Mouse (Mus musculus): ENCODE data around the gene F2. TPM values are rescaled to one million over a fixed set of nuclear protein-coding genes. Genes with fewer than 3 reads are reported as not detected.

Gene F2
- polyA plus RNA-seq, 1 experiment from 2014 or later = 0.14 TPM

GRCm38 (mm10) chr2:91651458-91652258, 15.4 kb upstream of the F2 start:
- peaks cover 13% of the 10 kb centered on the region for H3K4me1 ChIP-seq (ENCODE audit: control insufficient read depth, insufficient read depth, low read length)
- 87% methylated on average over 14 of the region's 14 CpGs for WGBS
- DNase-seq (ENCODE audit: low spot score) = no peak
- no peak for ATAC-seq
- no peak overlapping the region for H3K4me3 ChIP-seq (ENCODE audit: low read depth, low read length)
- no peaks in the 10 kb centered on the region for H3K27me3 ChIP-seq (replicated peaks; ENCODE audit: control insufficient read depth, insufficient read depth, low read length)
- no peak overlapping the region for H3K27ac ChIP-seq (ENCODE audit: low read depth, low read length)
- no peak overlapping the region for H3K4me2 ChIP-seq (ENCODE audit: low read length)
- H3K9me3 ChIP-seq (replicated peaks; ENCODE audit: control insufficient read depth, low read length) = no peaks in the 10 kb centered on the region
- H3K9ac ChIP-seq (ENCODE audit: low read length) = no peak overlapping the region
- peaks cover 48% of the 10 kb centered on the region for H3K36me3 ChIP-seq (ENCODE audit: control insufficient read depth, insufficient read depth, low read length)

GRCm38 (mm10) chr2:91650360-91650995, 14.3 kb upstream of the F2 start:
- ATAC-seq (peak; percentile 45), DNase-seq (ENCODE audit: low spot score) (no peak)
- peak overlapping the region; percentile 100 for H3K4me2 ChIP-seq (ENCODE audit: low read length)
- H3K27me3 ChIP-seq (replicated peaks; ENCODE audit: control insufficient read depth, insufficient read depth, low read length) = no peaks in the 10 kb centered on the region
- peak overlapping the region; percentile 80 for H3K9ac ChIP-seq (ENCODE audit: low read length)
- peaks cover 48% of the 10 kb centered on the region for H3K36me3 ChIP-seq (ENCODE audit: control insufficient read depth, insufficient read depth, low read length)
- peak overlapping the region; percentile 90 for H3K4me3 ChIP-seq (ENCODE audit: low read depth, low read length)
- WGBS = 20% methylated on average over 16 of the region's 16 CpGs
- peaks cover 13% of the 10 kb centered on the region for H3K4me1 ChIP-seq (ENCODE audit: control insufficient read depth, insufficient read depth, low read length)
- peak overlapping the region; percentile 66 for H3K27ac ChIP-seq (ENCODE audit: low read depth, low read length)
- H3K9me3 ChIP-seq (replicated peaks; ENCODE audit: control insufficient read depth, low read length) = no peaks in the 10 kb centered on the region

DNA sequence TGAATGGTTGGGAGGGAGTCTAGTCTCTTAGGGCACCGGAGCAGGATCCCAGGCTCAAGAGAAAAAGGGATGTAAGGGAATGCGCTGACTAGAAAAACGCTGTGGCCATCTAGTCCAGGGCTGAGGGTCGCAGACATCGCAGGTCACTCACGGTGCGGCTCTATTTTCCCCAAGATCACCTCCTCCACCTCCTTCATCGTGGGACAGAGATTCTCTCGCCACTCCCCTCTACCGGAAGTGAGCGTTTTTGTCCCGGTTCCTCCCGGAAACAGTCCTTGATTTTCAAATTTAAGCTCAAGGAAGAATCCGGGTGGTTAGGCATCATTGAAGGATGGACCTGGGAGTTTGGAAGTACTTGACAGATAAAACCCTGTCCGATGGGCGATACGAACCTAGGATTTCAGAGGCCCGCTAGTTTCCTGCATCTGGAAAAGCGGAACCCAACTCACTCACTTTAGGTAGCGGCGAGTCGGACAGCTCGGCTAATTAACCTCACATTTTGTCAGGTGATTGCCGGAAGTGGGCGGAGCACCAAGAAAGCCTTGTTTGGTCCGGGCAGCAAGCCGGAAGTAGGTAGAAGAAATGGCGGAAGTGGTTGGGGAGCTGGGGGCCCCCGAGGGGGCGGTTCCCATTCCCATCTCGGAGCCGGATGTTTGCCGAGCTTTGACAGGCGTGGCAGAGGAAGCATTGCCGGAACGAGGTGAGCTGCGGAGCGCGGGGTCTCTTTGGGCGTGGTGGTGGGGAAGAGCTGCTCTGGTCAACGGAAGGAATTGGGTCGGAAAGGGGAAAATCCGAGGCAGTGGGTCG, 13.5 kb upstream of the F2 start, which contains the start of the genes Zfp408 and Arhgap1:
TSS of gene Zfp408 (minus strand) at position 239 of the 807 bp plus-strand sequence.
TSS of gene Arhgap1 (plus strand) at position 308 of the 807 bp plus-strand sequence.
- Histone ChIP-seq H3K4me3 (ENCODE audit: low read depth, low read length) (peak within 1 kb of the TSS; percentile 90), H3K9ac (ENCODE audit: low read length) (peak within 1 kb of the TSS; percentile 94), H3K36me3 (ENCODE audit: control insufficient read depth, insufficient read depth, low read length) (peaks cover 48% of the 10 kb centered on the region), H3K27ac (ENCODE audit: low read depth, low read length) (peak within 1 kb of the TSS; percentile 79), H3K9me3 (replicated peaks; ENCODE audit: control insufficient read depth, low read length) (no peaks in the 10 kb centered on the region), H3K4me1 (ENCODE audit: control insufficient read depth, insufficient read depth, low read length) (peaks cover 13% of the 10 kb centered on the region), H3K4me2 (ENCODE audit: low read length) (peak within 1 kb of the TSS; percentile 100), H3K27me3 (replicated peaks; ENCODE audit: control insufficient read depth, insufficient read depth, low read length) (no peaks in the 10 kb centered on the region)
- WGBS = under 1% methylated on average over 44 of the region's 44 CpGs
- peak; percentile 99 for DNase-seq (ENCODE audit: low spot score)
- peak; percentile 98 for ATAC-seq

DNA sequence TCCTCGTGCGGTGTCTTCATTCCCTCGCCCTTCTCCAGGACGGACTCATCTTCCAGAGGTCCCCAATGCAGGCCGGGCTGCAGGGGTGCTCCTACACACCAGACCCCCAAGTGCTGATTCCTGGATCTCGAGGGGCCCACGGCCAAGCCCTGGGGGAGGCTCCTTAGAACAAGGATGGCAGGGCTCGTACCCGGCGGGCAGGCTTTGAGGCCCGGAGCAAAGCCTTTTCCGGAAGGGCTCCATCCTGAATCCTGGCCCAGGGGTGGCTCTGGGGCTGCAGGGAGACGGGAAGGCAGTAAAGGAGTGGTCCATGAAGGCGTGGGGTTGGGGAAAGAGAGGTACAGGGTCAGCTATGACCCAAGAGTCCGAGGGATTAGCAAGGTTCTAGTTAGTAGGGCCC, 12.9 kb upstream of the F2 start:
- Histone ChIP-seq H3K9me3 (replicated peaks; ENCODE audit: control insufficient read depth, low read length) (no peaks in the 10 kb centered on the region), H3K4me3 (ENCODE audit: low read depth, low read length) (peak overlapping the region; percentile 90), H3K27ac (ENCODE audit: low read depth, low read length) (peak overlapping the region; percentile 79; the same call in 1 of the 2 replicates), H3K27me3 (replicated peaks; ENCODE audit: control insufficient read depth, insufficient read depth, low read length) (no peaks in the 10 kb centered on the region), H3K4me2 (ENCODE audit: low read length) (peak overlapping the region; percentile 100), H3K9ac (ENCODE audit: low read length) (peak overlapping the region; percentile 94), H3K4me1 (ENCODE audit: control insufficient read depth, insufficient read depth, low read length) (peaks cover 13% of the 10 kb centered on the region), H3K36me3 (ENCODE audit: control insufficient read depth, insufficient read depth, low read length) (peaks cover 48% of the 10 kb centered on the region)
- DNase-seq (ENCODE audit: low spot score) (no peak), ATAC-seq (no peak)
- 5% methylated on average over 15 of the region's 15 CpGs for WGBS

- Histone ChIP-seq H3K4me2 (ENCODE audit: low read length) (no peak overlapping the region), H3K9ac (ENCODE audit: low read length) (no peak overlapping the region), H3K36me3 (ENCODE audit: control insufficient read depth, insufficient read depth, low read length) (peaks cover 50% of the 10 kb centered on the region), H3K27ac (ENCODE audit: low read depth, low read length) (no peak overlapping the region), H3K9me3 (replicated peaks; ENCODE audit: control insufficient read depth, low read length) (no peaks in the 10 kb centered on the region), H3K4me3 (ENCODE audit: low read depth, low read length) (no peak overlapping the region), H3K4me1 (ENCODE audit: control insufficient read depth, insufficient read depth, low read length) (peaks cover 13% of the 10 kb centered on the region), H3K27me3 (replicated peaks; ENCODE audit: control insufficient read depth, insufficient read depth, low read length) (no peaks in the 10 kb centered on the region)
- WGBS = 32% methylated on average over 1 of the region's 1 CpGs
- DNase-seq (ENCODE audit: low spot score) (peak; percentile 79), ATAC-seq (no peak)
Observed at GRCm38 (mm10) chr2:91646733-91647132, 10.5 kb upstream of the F2 start.

- Histone ChIP-seq H3K36me3 (ENCODE audit: control insufficient read depth, insufficient read depth, low read length) (peaks cover 49% of the 10 kb centered on the region), H3K27me3 (replicated peaks; ENCODE audit: control insufficient read depth, insufficient read depth, low read length) (no peaks in the 10 kb centered on the region), H3K9me3 (replicated peaks; ENCODE audit: control insufficient read depth, low read length) (no peaks in the 10 kb centered on the region), H3K4me1 (ENCODE audit: control insufficient read depth, insufficient read depth, low read length) (peaks cover 9% of the 10 kb centered on the region), H3K4me2 (ENCODE audit: low read length) (no peak overlapping the region), H3K9ac (ENCODE audit: low read length) (no peak overlapping the region), H3K27ac (ENCODE audit: low read depth, low read length) (no peak overlapping the region), H3K4me3 (ENCODE audit: low read depth, low read length) (no peak overlapping the region)
- WGBS = 92% methylated on average over 11 of the region's 11 CpGs
- ATAC-seq (no peak), DNase-seq (ENCODE audit: low spot score) (no peak)
Observed at GRCm38 (mm10) chr2:91645811-91646210, 9.6 kb upstream of the F2 start.

DNA sequence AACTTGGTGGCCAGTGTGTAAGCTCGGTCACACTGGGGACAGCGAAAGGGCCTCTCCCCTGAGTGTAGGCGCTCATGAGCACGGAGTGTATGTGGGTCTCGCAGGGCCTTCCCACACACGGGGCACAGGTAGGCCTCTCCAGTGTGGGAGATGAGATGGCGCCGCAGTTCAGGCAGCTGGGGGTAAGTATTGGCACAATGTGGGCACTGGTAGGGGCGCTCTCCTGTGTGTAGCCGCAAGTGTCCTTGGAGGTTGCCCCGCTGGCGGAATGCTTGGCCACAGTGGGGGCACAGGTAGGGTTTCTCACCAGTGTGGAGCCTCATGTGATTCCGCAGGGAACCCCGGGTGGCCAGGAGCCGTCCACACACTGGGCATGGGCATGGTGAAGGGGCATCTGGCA, 9.1 kb upstream of the F2 start:
- no peak for DNase-seq (ENCODE audit: low spot score)
- H3K36me3 ChIP-seq (ENCODE audit: control insufficient read depth, insufficient read depth, low read length) = peaks cover 49% of the 10 kb centered on the region
- 96% methylated on average over 15 of the region's 15 CpGs for WGBS

DNA sequence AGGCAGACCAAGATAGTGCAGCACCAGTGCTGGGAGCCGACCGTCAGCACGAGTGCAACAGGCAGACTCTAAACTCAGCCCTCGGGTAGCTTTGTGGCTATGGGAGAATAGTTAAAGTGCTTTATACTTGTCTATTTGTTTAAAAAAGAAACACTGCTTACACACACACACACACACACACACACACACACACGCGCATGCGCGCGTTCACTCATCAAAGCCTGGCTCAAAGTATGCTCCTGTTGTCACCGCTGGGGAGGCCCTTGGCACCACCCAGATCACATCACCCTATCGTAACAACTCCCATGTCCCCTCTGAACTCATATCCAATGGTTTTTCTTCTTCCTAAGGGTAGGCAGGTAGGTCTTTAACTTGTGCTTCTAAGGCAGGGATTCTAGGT, 7.8 kb upstream of the F2 start:
- peaks cover 49% of the 10 kb centered on the region for H3K36me3 ChIP-seq (ENCODE audit: control insufficient read depth, insufficient read depth, low read length)
- WGBS = 93% methylated on average over 11 of the region's 11 CpGs

More for the DNA sequence above, 9.1 kb upstream of the F2 start:
- H3K4me2 ChIP-seq (ENCODE audit: low read length) = no peak overlapping the region
- H3K4me1 ChIP-seq (ENCODE audit: control insufficient read depth, insufficient read depth, low read length) = peaks cover 6% of the 10 kb centered on the region
- no peaks in the 10 kb centered on the region for H3K27me3 ChIP-seq (replicated peaks; ENCODE audit: control insufficient read depth, insufficient read depth, low read length)
- H3K27ac ChIP-seq (ENCODE audit: low read depth, low read length) = no peak overlapping the region
- no peak overlapping the region for H3K9ac ChIP-seq (ENCODE audit: low read length)
- no peak overlapping the region for H3K4me3 ChIP-seq (ENCODE audit: low read depth, low read length)
- no peaks in the 10 kb centered on the region for H3K9me3 ChIP-seq (replicated peaks; ENCODE audit: control insufficient read depth, low read length)
- no peak for ATAC-seq

More for the DNA sequence above, 7.8 kb upstream of the F2 start:
- Histone ChIP-seq H3K27me3 (replicated peaks; ENCODE audit: control insufficient read depth, insufficient read depth, low read length) (no peaks in the 10 kb centered on the region), H3K4me1 (ENCODE audit: control insufficient read depth, insufficient read depth, low read length) (peaks cover 6% of the 10 kb centered on the region), H3K27ac (ENCODE audit: low read depth, low read length) (no peak overlapping the region), H3K4me3 (ENCODE audit: low read depth, low read length) (no peak overlapping the region), H3K4me2 (ENCODE audit: low read length) (no peak overlapping the region), H3K9me3 (replicated peaks; ENCODE audit: control insufficient read depth, low read length) (no peaks in the 10 kb centered on the region), H3K9ac (ENCODE audit: low read length) (no peak overlapping the region)
- ATAC-seq (no peak), DNase-seq (ENCODE audit: low spot score) (no peak)

Data from forebrain, embryonic 14.5 days (tissue).